Mouse (Mus musculus): Measurements from ENCODE around the gene Parp1.
"Not testable (repeated sequence)": the region's sequence is repeated elsewhere in the genome, so short reads cannot be mapped to it uniquely, and the experiment has no call there.

Parp1 gene

GRCm38 (mm10) chr1:180561187-180561586 is 7.5 kb upstream of the Parp1 start:
- no peak for DNase-seq

DNA sequence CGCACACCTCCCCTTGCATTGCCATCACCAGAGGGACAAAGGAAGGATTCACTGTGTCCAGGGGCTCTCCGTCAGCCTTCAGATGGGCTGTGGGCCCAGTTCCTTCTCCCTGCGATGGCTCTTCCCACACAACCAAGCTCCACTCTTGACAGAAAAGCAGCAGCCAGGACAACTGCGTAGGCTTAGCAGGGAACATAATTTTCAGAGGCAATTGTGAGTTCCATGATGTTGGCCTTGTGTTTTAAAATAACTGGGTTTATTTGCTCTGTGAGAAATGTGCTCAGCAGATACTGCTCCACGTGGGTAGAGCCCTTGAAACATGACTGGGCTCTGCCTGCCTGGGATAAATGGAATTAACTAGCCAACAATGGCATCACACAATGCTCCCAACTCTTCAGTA is 3.8 kb upstream of the Parp1 start:
- no peak for DNase-seq

GRCm38 (mm10) chr1:180567761-180568160 is 963 bp upstream of the Parp1 start:
- DNase-seq: no peak

GRCm38 (mm10) chr1:180568248-180568647 is 476 bp upstream of the Parp1 start:
- no peak for DNase-seq

DNA sequence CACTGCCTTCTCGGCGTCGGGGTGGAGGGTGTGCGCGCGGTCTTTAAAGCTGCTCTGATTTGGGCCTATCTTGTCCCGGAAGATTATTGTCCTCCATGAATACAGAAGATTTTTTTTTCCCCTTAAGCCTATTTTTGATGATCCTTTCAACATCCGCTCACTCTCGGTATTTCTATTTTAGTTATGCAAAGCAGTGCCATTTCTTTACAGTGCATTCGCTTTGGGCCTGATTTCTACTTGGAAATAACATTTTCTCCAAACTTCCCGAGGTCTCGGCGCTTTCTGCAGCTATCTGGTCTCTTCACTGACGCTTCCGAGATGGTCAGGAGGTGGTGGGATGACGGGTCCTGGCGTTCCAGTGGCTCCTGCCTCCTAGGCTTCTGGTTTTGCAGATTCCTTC is 729 bp downstream of the Parp1 start:
- DNase-seq: no peak

DNA sequence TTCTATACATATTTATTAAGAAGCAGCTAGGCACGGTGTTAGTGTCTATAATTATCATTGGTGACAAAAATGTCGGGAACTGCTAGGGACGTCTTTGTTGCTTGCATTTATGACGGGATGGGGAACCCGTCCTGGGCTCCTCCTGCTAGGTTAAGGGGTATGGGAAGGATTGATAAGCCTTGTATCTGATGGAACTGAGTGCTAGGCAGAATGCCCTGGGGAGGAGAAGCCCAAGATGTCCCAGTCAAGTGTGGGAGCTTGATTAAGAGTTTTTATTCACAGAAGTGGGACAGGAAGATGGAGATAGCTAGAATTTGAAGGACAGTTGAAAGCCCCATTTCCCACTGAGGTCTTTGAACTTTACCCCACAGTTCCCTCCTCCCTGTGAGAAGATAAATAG is 1.5 kb downstream of the Parp1 start:
- no peak for DNase-seq

DNA sequence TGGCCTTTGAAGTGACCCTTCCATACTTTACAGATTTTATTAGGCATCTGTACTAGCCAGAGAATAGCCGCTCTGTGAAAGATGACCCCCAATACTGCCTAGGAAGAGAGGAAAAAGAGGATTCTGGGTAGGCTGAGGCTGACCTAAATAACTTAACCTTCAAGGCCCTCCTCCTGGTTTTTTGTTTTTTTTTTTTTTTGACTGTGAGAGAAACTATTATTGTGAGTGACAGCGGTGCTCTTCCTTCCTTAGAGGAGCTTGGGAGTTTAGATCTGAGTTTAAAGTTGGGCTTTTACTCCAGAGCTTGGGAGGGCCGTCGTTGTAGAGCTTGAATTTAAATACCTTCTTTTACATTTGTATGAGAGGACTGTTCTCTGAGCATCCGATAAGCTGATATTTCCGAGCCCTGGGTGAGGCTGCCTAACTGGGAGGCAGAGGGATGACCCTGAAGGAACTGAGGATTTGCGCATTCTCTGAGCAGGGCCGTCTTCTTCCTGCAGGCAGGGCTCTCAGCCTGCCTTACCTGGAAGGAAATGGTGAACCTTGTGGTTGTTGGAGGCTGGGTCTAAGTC is 2.4 kb downstream of the Parp1 start:
- DNase-seq: no peak

GRCm38 (mm10) chr1:180571721-180572120 is 3.0 kb downstream of the Parp1 start:
- DNase-seq: not testable (repeated sequence)

GRCm38 (mm10) chr1:180572154-180572553 is 3.4 kb downstream of the Parp1 start:
- DNase-seq: no peak

DNA sequence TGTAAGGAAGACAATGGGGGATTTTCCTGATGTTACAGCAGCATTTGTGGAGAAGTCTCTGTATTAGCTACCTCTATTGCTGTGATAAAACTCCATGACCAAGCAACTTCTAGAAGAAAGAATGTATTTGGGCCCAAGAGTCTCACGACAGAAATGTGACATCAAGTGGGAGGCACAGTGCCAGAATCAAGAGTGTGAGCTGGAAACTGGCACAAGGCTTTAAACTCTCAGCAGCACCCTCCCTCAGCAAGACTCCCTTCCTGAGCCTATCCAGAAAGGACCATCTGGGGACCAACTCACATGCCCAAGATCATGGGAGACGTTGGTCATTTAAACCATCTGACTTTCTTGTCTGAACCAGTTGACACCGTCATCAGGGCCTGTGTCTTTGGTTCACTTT is 7.8 kb downstream of the Parp1 start:
- no peak for DNase-seq

DNA sequence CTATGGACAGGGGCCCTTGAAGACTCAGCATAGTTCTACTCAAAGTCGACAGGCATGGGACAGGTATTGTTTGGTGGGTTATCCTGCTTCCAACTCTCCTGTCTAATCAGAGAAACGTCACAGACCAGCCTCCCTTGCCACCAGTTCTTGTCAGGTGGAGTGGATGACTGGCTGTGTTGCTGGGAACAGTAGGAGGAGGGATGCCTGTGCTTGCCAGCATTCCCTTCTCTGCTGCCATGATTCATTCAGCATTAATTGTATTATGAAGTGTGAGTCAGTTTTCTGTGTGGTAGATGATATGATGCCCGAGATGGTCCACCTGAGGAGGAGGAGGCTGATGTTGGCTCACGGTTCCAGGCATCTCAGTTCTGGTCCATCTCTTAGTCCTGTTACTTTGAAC is 9.1 kb downstream of the Parp1 start:
- DNase-seq: no peak

GRCm38 (mm10) chr1:180587792-180588442 is 19.2 kb downstream of the Parp1 start:
- peak; percentile 14 for DNase-seq

GRCm38 (mm10) chr1:180600578-180600977 is 31.9 kb downstream of the Parp1 start:
- DNase-seq: no peak

- peak; percentile 9 for DNase-seq
Measured at GRCm38 (mm10) chr1:180601806-180602205, 33.1 kb downstream of the Parp1 start.

- peak; percentile 13 for DNase-seq
Measured at GRCm38 (mm10) chr1:180604579-180604978, 35.9 kb downstream of the Parp1 start.

GRCm38 (mm10) chr1:180606106-180606505 is 37.4 kb downstream of the Parp1 start:
- no peak for DNase-seq

GRCm38 (mm10) chr1:180606796-180607577 is 38.3 kb downstream of the Parp1 start:
- DNase-seq: no peak

DNA sequence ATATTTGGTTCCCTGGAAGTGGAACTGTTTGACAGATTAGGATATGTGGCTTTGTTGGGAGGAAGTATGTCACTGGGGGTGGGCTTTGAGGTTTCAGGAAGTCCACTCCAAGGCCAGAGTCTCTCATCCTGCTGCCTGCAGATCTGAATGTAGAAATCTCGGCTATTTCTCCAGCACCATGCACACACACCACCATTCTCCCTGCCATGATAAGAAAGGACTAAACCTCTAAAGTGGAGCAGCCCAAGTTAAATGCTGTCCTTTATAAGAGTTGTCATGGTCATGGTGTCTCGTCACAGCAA is 38.8 kb downstream of the Parp1 start:
- no peak for DNase-seq

DNA sequence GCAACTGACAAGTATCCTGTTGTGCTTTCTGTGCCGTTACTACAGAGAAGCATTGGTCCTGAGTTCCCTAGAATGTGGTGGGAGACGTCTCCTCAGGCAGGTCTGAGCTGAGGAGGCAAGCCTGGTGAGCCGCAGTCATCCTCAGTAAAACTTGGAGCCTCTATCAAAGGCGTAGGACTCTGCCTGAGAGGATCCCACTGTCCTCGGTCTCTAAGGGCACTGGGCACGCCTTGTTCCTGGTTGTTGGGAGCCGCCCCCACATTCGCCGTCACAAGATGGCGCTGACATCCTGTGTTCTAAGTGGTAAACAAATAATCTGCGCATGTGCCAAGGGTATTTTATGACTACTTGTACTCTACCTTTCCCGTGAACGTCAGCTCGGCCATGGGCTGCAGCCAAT is 43.1 kb downstream of the Parp1 start:
- DNase-seq: not testable (repeated sequence)

DNA sequence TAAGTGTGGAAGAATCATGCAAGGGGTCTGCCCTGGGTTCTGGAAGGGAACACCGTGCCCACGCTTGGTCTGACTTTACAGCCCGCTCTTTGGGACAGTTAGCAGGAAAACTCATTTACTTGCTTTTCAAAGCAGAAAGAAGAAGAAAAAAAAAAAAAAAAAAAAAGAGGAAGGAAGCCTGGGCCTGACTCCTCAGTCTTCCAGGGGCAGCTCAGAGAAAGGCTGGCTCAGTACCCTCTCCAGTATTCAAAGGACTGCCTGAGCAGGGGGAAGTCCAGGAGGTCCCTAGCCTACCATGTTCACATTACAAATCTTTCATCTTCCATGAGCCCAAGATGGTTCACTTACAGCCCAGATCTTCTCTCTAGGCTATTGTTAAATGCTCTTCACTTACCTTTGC is 48.0 kb downstream of the Parp1 start:
- no peak for DNase-seq

DNA sequence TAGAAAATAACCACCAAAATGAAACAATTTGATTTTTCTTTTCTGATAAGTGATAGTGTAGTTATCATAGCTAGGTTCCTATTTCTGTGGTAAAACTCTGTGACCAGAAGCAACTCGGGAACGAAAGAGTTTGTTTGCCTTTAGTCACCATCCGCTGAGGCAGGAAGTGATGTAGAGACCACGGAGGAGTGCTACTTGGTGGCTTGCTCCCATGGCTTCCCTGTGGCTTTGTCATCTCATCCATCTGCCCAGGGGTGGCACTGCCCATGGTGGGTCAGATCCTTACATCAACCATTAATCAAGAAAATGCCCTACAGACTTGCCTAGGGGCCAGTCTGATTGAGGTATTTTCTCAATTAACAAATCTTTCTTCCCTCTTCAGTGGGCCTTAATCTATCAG is 53.7 kb downstream of the Parp1 start:
- DNase-seq: no peak

- peak; percentile 25 for DNase-seq
Measured at GRCm38 (mm10) chr1:180623911-180624310, 55.2 kb downstream of the Parp1 start.

DNA sequence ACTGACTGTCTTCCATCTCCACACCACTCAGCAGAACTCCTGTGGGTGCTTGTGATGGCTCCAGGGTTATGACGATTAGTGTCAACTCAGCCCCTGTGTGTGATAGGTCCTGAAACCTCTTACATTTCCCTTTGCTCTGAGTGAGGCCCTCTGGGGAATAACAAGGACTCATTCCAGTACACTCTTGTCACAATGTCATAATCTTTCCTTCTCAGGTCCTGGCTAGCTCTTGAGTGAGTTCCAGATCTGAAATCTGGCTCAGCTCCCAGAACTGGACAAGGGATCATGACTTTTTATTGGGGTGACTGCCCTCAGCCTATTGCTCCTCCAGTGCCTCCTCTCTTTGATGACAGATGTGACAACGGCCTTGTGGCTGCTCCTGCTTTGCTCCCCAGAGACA is 57.4 kb downstream of the Parp1 start:
- peak; percentile 75 for DNase-seq

DNA sequence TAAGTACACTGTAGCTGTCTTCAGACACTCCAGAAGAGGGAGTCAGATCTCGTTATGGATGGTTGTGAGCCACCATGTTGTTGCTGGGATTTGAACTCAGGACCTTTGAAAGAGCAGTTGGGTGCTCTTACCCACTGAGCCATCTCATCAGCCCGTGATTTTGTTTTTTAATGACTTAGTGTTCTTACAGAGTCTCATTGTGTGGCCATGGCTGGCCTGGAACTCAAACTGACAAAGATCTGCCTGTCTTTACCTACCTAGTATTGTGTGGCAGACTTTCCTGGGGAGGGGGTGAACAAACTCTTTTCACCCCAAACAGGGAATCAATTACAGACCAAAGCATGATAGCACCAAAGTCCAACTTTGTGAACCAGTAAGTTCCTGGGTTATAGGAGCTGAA is 69.1 kb downstream of the Parp1 start:
- not testable (repeated sequence) for DNase-seq
